Mouse (Mus musculus) ES-Bruce4 (cell line): Measurements from ENCODE around the gene Gm1113. TPM values are rescaled to one million over a fixed set of nuclear protein-coding genes. Genes with fewer than 3 reads are reported as not detected.
A peak's percentile ranks its signal among the peaks of the same experiment; 100 is the strongest.

ENCODE experiments used
- H3K27ac ChIP-seq: 2 replicates; pipeline ENCODE4 v1.5.1; 2012; ENCODE audit warnings: low read length, inconsistent platforms; ENCODE audit not compliant: insufficient read depth
- H3K27me3 ChIP-seq: 2 replicates; pipeline ENCODE4 v1.6.1; 2012; ENCODE audit warnings: mild to moderate bottlenecking, low read length, inconsistent platforms; ENCODE audit not compliant: control insufficient read depth, poor library complexity, insufficient read depth, severe bottlenecking
- H3K36me3 ChIP-seq: 2 replicates; pipeline ENCODE4 v1.6.1; 2012; ENCODE audit warnings: inconsistent platforms, mild to moderate bottlenecking, low read length, moderate library complexity; ENCODE audit not compliant: control insufficient read depth, poor library complexity, insufficient read depth, severe bottlenecking
- H3K4me1 ChIP-seq: one replicate; pipeline ENCODE4 v1.8.1; 2011; ENCODE audit warnings: low read length; ENCODE audit not compliant: control insufficient read depth, insufficient read depth
- H3K4me3 ChIP-seq: 2 replicates; pipeline ENCODE4 v1.5.1; 2011; ENCODE audit warnings: low read depth, mild to moderate bottlenecking, low read length
- H3K9ac ChIP-seq: 2 replicates; pipeline ENCODE4 v1.6.1; 2012; ENCODE audit warnings: low read depth, mild to moderate bottlenecking, inconsistent platforms; ENCODE audit not compliant: poor library complexity, severe bottlenecking
- H3K9me3 ChIP-seq: replicated peaks from 2 replicates; pipeline ENCODE4 v1.6.1; 2012; ENCODE audit warnings: mild to moderate bottlenecking, low read length, inconsistent platforms; ENCODE audit not compliant: control insufficient read depth, poor library complexity, insufficient read depth, severe bottlenecking
- CTCF ChIP-seq: IDR thresholded peaks from one replicate; pipeline ENCODE4 v1.8.1; 2011; ENCODE audit warnings: low read depth, low read length
- EP300 ChIP-seq: IDR thresholded peaks from 2 replicates; pipeline ENCODE4 v1.6.1; 2011; ENCODE audit warnings: low read depth, low read length; ENCODE audit not compliant: insufficient read depth
- POLR2A ChIP-seq: IDR thresholded peaks from one replicate; pipeline ENCODE4 v1.8.1; 2011; ENCODE audit warnings: low read length; ENCODE audit not compliant: insufficient read depth
- polyA plus RNA-seq: library from polyadenylated mRNA; stranded (reverse); fragments of >200 nt; gene quantifications from 2 replicates; pipeline ENCODE4 v1.2.4, GENCODE M21; 2011; ENCODE audit warnings: low read depth; ENCODE audit not compliant: missing spikeins, insufficient read depth, insufficient read length

Gene Gm1113
- polyA plus RNA-seq, 1 experiment: not detected

- TF ChIP-seq EP300 (no peak), POLR2A (no peak), CTCF (no peak)
- no peaks in the 10 kb centered on the region for H3K9me3 ChIP-seq
- H3K27me3 ChIP-seq: no peaks in the 10 kb centered on the region
- H3K4me3 ChIP-seq: no peak overlapping the region
- H3K9ac ChIP-seq: no peak overlapping the region
- H3K4me1 ChIP-seq: no peaks in the 10 kb centered on the region
- H3K27ac ChIP-seq: no peak overlapping the region
- H3K36me3 ChIP-seq: no peaks in the 10 kb centered on the region
Observed at GRCm38 (mm10) chr9:35543099-35543860, 25.2 kb upstream of the Gm1113 start.

- TF ChIP-seq CTCF (no peak), EP300 (no peak), POLR2A (no peak)
- Histone ChIP-seq H3K9me3 (no peaks in the 10 kb centered on the region), H3K27me3 (no peaks in the 10 kb centered on the region), H3K4me3 (no peak overlapping the region), H3K9ac (no peak overlapping the region), H3K36me3 (no peaks in the 10 kb centered on the region), H3K27ac (no peak overlapping the region), H3K4me1 (no peaks in the 10 kb centered on the region)
Observed at GRCm38 (mm10) chr9:35541941-35542340, 23.9 kb upstream of the Gm1113 start.

GRCm38 (mm10) chr9:35541488-35541887, 23.4 kb upstream of the Gm1113 start:
- H3K4me3 ChIP-seq: no peak overlapping the region
- H3K27ac ChIP-seq: no peak overlapping the region
- H3K36me3 ChIP-seq: no peaks in the 10 kb centered on the region
- no peak overlapping the region for H3K9ac ChIP-seq
- no peaks in the 10 kb centered on the region for H3K9me3 ChIP-seq
- no peaks in the 10 kb centered on the region for H3K4me1 ChIP-seq
- TF ChIP-seq CTCF: peak; percentile 54
- no peak for TF ChIP-seq POLR2A
- H3K27me3 ChIP-seq: no peaks in the 10 kb centered on the region

- H3K9ac ChIP-seq: no peak overlapping the region
- no peaks in the 10 kb centered on the region for H3K4me1 ChIP-seq
- H3K36me3 ChIP-seq: no peaks in the 10 kb centered on the region
- no peak for TF ChIP-seq POLR2A
- TF ChIP-seq EP300: no peak
- no peak for TF ChIP-seq CTCF
- no peak overlapping the region for H3K27ac ChIP-seq
- H3K9me3 ChIP-seq: no peaks in the 10 kb centered on the region
- no peak overlapping the region for H3K4me3 ChIP-seq
- no peaks in the 10 kb centered on the region for H3K27me3 ChIP-seq
Observed at GRCm38 (mm10) chr9:35541024-35541423, 23.0 kb upstream of the Gm1113 start.

- H3K9ac ChIP-seq: no peak overlapping the region
- H3K4me1 ChIP-seq: no peaks in the 10 kb centered on the region
- H3K27ac ChIP-seq: no peak overlapping the region
- TF ChIP-seq EP300: no peak
- TF ChIP-seq POLR2A: no peak
- TF ChIP-seq CTCF: no peak
- H3K27me3 ChIP-seq: no peaks in the 10 kb centered on the region
- no peak overlapping the region for H3K4me3 ChIP-seq
- no peaks in the 10 kb centered on the region for H3K9me3 ChIP-seq
- no peaks in the 10 kb centered on the region for H3K36me3 ChIP-seq
Observed at GRCm38 (mm10) chr9:35539001-35539750, 21.1 kb upstream of the Gm1113 start.

- Histone ChIP-seq H3K4me3 (no peak overlapping the region), H3K27ac (no peak overlapping the region), H3K9ac (no peak overlapping the region), H3K9me3 (no peaks in the 10 kb centered on the region), H3K27me3 (no peaks in the 10 kb centered on the region), H3K4me1 (no peaks in the 10 kb centered on the region), H3K36me3 (no peaks in the 10 kb centered on the region)
- TF ChIP-seq POLR2A: no peak
- no peak for TF ChIP-seq EP300
- no peak for TF ChIP-seq CTCF
Observed at GRCm38 (mm10) chr9:35535876-35536275, 17.8 kb upstream of the Gm1113 start.
